Mouse (Mus musculus) c-Kit-negative CD71-positive TER-119-positive erythroid progenitor cells, embryonic 14.5 days (primary cell): Measurements from ENCODE around the gene Fbxl13.
"Not testable (repeated sequence)": the region's sequence is repeated elsewhere in the genome, so short reads cannot be mapped to it uniquely, and the experiment has no call there.

Experiments
- DNase-seq: peaks from one replicate; pipeline ENCODE4 v3.0.0-alpha.2; 2013; ENCODE audit warnings: low read depth, low spot score

Gene Fbxl13

DNA sequence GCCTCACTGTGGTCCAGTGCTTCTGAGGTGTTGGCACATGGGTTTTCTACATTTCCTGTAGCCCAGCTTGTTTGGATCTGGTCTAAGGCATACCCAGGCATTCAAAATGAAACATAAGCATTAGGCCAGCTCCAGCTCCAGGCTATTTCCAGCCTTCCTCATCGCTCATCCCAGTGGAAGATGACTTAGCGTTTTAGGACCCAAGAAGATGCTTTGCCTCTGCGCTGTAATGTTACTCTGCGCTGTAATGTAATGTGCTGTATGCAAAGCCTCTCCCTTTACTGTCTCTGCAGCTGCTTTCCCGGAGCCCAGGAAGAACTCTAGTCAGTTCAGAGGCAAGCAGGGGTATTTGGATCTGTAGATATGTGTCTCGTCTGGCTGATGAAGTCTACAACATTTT, 12.6 kb upstream of the Fbxl13 start:
- no peak for DNase-seq

DNA sequence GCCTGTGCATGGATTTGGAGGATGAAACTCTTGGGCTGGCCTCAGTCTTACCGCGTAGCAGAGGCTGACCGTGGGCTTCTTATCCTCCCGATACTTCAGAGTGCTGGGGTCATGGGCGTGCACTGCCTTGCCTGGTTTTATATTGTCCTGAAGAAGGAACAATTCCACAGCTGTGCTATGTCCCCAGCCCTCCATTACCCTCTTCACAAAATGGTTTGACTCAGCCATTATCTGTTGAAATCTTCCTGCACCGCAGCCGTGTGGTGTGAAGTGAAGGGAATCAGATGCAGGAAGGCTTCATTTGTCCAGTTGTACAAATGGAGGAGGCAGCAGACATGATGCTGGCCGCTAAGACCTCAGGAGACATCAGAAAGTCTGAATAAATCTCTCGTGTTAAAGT, 11.5 kb upstream of the Fbxl13 start:
- no peak for DNase-seq

- DNase-seq, result no peak
These were observed 6.6 kb upstream of the Fbxl13 start for GRCm38 (mm10) chr5:21651885-21652612.

- no peak for DNase-seq
These were observed 5.3 kb upstream of the Fbxl13 start for GRCm38 (mm10) chr5:21650736-21651135.

GRCm38 (mm10) chr5:21646133-21646491, 678 bp upstream of the Fbxl13 start:
- no peak for DNase-seq

- DNase-seq, result no peak
These were observed 469 bp downstream of the Fbxl13 start for GRCm38 (mm10) chr5:21644891-21645438.

DNA sequence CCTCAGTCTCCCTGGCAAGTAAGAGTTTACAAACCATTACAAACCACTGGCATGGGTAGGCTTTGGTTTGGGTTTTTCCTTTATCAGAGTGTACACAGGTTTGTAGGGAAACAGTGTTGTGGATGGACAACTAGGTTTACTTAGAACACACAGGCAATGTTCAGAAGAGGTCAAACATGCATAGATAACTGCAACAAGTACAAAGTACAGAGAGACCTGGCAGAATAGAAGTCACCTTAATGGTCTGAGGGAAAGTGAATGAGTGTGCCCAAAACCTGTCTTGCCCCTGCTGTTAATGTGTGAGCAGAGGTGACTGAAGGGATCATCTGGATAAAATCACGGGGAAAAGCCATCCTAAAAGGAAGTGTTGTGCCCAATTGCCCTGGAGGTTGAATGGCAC, 1.8 kb downstream of the Fbxl13 start:
- DNase-seq, result no peak

DNA sequence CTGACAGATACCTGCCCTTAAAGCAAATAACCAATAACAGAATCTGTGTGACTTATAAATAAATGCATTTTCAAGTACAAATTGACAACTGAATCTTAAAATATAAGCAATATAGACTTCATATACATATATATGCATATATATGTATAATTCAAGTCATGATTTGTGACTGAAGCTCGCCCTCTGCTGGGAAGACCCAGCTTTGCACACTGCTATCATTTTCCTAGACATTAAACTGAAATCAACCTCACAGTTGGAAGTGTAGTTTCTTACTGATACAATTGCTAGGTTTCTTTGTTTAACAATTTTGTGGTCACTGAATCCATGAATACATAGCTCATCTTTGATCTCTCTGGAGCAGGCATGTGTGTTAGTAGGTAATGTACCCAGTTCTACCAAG, 4.5 kb downstream of the Fbxl13 start:
- no peak for DNase-seq

DNA sequence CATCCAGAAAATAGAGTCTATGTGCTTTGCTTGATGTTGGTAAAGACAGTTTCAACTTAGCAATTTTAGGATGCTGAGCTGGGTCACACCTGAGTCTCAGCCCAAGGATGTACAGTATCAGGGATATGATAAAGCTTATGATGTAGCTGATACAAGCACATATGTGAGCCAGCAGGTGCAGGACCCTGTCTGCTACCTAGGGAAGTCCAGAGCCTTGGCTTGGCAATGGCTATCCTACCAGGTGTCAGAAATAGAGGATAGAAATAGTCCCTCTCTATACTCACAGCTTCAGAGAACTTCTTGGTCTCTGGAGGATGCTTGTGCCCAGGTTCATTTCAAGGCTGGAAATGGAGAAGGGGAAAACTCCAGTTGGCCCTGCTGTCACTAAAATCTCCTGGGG, 19.5 kb downstream of the Fbxl13 start:
- DNase-seq, result no peak

DNA sequence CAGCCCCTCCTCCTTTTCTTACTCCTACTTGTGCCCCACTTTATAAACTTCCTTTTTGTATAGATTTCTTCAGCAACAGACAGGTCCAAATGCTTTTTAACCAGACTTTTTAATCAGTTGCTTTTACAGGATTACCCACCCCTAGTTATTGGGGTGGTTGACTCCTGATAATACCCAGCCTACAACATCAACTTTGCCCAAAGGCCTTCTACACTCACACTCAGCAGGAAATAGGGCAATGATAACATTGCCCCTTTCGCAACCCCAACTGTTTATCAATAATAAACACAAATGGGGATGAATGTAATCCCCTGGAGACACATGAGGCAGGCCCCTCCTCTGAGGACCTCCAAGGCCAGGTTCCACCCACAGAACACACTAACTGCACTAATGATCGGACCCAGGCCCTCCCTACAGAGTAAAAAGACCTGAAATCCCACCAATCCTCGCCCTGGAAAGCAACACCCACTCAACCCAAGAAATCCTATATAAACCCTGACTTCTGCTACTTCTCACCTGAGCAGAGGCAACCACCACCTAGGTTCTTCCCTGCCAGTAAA, 28.9 kb downstream of the Fbxl13 start:
- no peak for DNase-seq

DNA sequence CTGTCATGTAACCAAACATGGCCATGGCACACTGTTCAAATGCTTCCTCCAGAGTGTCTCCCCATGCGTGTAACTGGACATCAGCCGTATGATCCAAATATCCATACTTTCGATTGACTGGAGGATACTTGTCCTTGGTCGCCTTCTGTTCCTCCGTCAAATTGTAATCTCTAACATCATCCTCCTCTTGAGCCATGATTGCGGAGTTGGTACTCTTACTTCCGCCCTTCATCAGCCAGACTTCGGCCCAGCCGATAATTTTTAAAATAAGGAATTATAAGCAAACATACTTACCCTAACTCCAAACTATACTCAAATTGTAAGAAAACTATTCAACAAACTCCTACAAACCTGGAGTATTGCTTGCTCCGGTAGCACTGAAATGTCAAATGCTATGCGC, 31.1 kb downstream of the Fbxl13 start:
- DNase-seq, result not testable (repeated sequence)

- no peak for DNase-seq
These were observed 34.4 kb downstream of the Fbxl13 start for GRCm38 (mm10) chr5:21610996-21611395.

- DNase-seq, result no peak
These were observed 36.8 kb downstream of the Fbxl13 start for GRCm38 (mm10) chr5:21608311-21609304.

DNA sequence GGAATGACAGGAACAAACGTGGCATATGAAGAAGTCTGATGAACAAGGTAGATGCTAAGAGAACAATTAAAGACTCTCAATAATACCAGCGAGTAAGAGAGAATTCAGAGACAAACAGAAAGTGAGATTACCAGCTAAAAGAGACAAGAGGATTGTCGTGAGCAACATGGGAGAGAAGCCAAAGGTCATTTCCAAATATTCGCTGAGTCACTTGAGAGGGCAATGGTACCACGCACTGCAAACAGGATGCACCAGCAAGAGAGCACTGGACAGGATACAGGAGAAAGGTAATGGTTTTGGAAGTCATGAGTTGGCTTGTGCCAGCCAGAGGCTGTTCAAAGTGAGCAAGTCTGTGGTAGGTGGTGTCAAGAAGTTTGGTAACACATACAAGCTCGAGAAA, 39.5 kb downstream of the Fbxl13 start:
- no peak for DNase-seq

- DNase-seq, result no peak
These were observed 45.5 kb downstream of the Fbxl13 start for GRCm38 (mm10) chr5:21599961-21600360.

GRCm38 (mm10) chr5:21599536-21599935, 45.9 kb downstream of the Fbxl13 start:
- DNase-seq, result not testable (repeated sequence)

- DNase-seq, result no peak
These were observed 52.2 kb downstream of the Fbxl13 start for GRCm38 (mm10) chr5:21593201-21593709.

GRCm38 (mm10) chr5:21592106-21592505, 53.3 kb downstream of the Fbxl13 start:
- no peak for DNase-seq

- no peak for DNase-seq
These were observed 57.2 kb downstream of the Fbxl13 start for GRCm38 (mm10) chr5:21588220-21588619.

DNA sequence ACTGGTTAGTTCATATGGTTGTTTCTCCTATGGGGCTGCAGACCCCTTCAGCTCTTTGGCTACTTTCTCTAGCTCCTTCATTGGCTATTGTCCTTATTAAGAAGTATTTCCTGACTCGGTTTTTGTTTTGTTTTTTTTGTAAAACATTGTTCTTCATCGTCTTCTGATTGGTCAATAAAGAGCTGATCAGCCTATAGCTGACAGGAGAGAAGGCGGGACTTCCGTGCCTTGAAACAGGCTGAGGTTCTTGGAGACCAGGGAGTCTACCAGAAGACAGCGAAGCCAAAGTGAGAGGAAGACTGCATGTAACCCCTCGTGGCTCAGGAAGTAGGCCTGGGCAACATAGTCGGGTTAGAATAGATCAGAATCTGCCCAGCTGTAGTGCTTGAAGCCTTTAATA, 57.8 kb downstream of the Fbxl13 start:
- DNase-seq, result no peak

GRCm38 (mm10) chr5:21586763-21587162, 58.7 kb downstream of the Fbxl13 start:
- no peak for DNase-seq

DNA sequence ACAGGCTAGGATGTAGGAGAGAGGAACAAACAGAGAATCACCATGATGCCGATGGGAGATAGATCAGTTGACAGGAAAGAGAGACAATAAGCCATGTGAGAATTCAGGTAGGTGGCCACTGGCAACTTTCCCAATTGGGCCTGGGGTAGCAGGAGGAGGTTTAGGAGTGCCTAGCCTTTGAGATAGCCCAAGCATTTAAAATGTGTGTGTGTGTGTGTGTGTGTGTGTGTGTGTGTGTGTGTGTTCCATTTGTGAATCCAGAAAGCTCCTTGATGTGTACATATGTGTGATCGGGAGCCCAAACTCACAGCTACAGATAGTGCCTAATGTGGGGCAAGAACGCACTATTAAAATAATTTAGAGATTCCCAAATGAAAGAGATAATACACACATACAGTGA, 67.3 kb downstream of the Fbxl13 start:
- no peak for DNase-seq
